ENCODE assay signal across 22 mouse cellular contexts in the genomic region with DNA sequence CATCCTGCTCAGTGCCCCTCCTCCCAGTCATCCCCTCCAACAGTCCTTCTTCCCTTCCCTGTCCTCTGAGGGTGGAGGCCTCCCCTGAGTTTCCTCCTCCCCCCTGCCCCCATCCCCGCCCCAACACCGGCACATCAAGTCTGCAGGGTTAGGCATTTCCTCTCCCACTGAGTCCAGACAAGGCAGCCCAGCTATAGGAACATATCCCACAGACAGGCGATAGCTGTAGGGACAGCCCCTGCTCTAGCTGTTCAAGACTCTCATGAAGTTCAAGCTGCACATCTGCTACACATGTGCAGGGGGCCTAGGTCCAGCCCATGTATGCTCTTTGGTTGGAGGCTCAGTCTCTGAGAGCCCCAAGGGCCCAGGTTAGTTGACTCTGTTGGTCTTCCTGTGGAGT. TPM values are rescaled to one million over a fixed set of nuclear protein-coding genes. Genes with fewer than 3 reads are reported as not detected.
"Had no signal": no experiment of that assay in that cellular context is flagged by ENCODE, and none has a peak within 500 bp of the region (broad histone marks: within the 10 kb centered on the region; RNA-seq: fewer than 3 reads in every experiment).

No protein-coding gene starts in this region.

- H3K9ac ChIP-seq: limb, embryonic 12.5 days; limb, embryonic 15.5 days; liver, embryonic 14.5 days; lung, embryonic 15.5 days; midbrain, embryonic 13.5 days had no signal

- H3K4me1 ChIP-seq: limb, embryonic 12.5 days; limb, embryonic 15.5 days; lung, embryonic 15.5 days; midbrain, embryonic 13.5 days had no signal

- H3K4me3 ChIP-seq: limb, embryonic 12.5 days; limb, embryonic 15.5 days; lung, embryonic 15.5 days; megakaryocyte, embryonic 14.5 days; midbrain, embryonic 10.5 days; midbrain, embryonic 13.5 days; myocyte had no signal

- H3K4me2 ChIP-seq: limb, embryonic 12.5 days; limb, embryonic 15.5 days; liver, embryonic 11.5 days; lung, embryonic 15.5 days; midbrain, embryonic 13.5 days had no signal

- H3K27me3 ChIP-seq: limb, embryonic 12.5 days; limb, embryonic 15.5 days; lung, embryonic 15.5 days; megakaryocyte, embryonic 14.5 days; midbrain, embryonic 13.5 days had no signal

- H3K9me3 ChIP-seq: limb, embryonic 12.5 days; limb, embryonic 15.5 days; lung, embryonic 15.5 days; midbrain, embryonic 10.5 days; midbrain, embryonic 13.5 days had no signal

- H3K27ac ChIP-seq: limb, embryonic 12.5 days; limb, embryonic 15.5 days; liver, embryonic 14.5 days; lung, embryonic 15.5 days; midbrain, embryonic 10.5 days; midbrain, embryonic 13.5 days had no signal

- DNase-seq: kidney, postnatal 14 days; kidney, postnatal 4 days; left cerebral cortex, postnatal 4 days; lung, adult 18-20 months; lung, postnatal 10 days; lung, postnatal 36 days; right cerebral cortex, adult 18-20 months; right cerebral cortex, postnatal 14 days; thymus, adult 18-20 months; thymus, postnatal 36 days had no signal

- ATAC-seq: midbrain, embryonic 13.5 days; midbrain, embryonic 16.5 days had no signal

RNA-seq across cellular contexts. Expression of gene Aldh8a1, which starts 10.6 kb away (rescaled TPM):
- total RNA-seq: layer of hippocampus, postnatal 14 days; left cerebral cortex, postnatal 4 days; monocyte, adult 5-6 weeks had no signal
- polyA plus RNA-seq: limb, embryonic 12.5 days; limb, embryonic 15.5 days; midbrain, embryonic 16.5 days; myocyte had no signal
